Mouse (Mus musculus): Measurements from ENCODE around the gene Bcl2. TPM values are rescaled to one million over a fixed set of nuclear protein-coding genes. Genes with fewer than 3 reads are reported as not detected.
A peak's percentile ranks its signal among the peaks of the same experiment; 100 is the strongest.

Gene Bcl2
- polyA plus RNA-seq, 1 experiment from 2014 or later = 17.8 TPM

DNA sequence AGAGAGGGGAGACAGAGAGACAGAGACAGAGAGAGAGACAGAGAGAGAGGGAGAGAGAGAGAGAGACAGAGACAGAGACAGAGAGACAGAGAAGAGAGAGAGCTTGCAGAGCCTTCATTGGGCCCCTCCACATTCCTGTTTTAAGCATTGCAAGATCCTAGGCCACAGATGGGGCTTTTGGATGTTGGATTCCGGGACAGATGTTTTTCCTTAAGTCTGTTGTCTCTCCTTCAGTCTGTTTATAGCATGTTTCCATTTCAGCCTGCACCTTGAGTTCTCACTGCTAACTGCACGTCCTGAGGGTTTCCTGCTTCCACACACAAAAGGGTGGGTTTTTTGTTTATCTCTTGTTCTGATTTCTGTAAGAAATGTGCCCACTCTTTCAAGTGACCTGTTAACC lies 77.4 kb downstream of the Bcl2 start:
- peaks cover 11% of the 10 kb centered on the region for H3K4me1 ChIP-seq (ENCODE audit: control insufficient read depth, insufficient read depth, low read length)
- H3K27ac ChIP-seq (ENCODE audit: low read length) = peak overlapping the region; percentile 75
- no peaks in the 10 kb centered on the region for H3K9me3 ChIP-seq (replicated peaks; ENCODE audit: control insufficient read depth, low read length)
- no peak overlapping the region for H3K9ac ChIP-seq (ENCODE audit: low read length)
- H3K4me3 ChIP-seq (replicated peaks; ENCODE audit: low read length) = no peak overlapping the region
- no peaks in the 10 kb centered on the region for H3K27me3 ChIP-seq (ENCODE audit: control insufficient read depth, insufficient read depth, low read length)
- WGBS = 25% methylated on average over 2 of the region's 2 CpGs
- no peak overlapping the region for H3K4me2 ChIP-seq (ENCODE audit: low read depth, low read length)
- no peaks in the 10 kb centered on the region for H3K36me3 ChIP-seq (ENCODE audit: control insufficient read depth, insufficient read depth, low read length)
- ATAC-seq (ENCODE audit: insufficient read depth, low FRiP score) = peak; percentile 61; the same call in 1 of the 2 replicates

GRCm38 (mm10) chr1:106633207-106633606 lies 80.9 kb downstream of the Bcl2 start:
- Histone ChIP-seq H3K4me3 (replicated peaks; ENCODE audit: low read length) (no peak overlapping the region), H3K4me2 (ENCODE audit: low read depth, low read length) (no peak overlapping the region), H3K36me3 (ENCODE audit: control insufficient read depth, insufficient read depth, low read length) (no peaks in the 10 kb centered on the region), H3K9ac (ENCODE audit: low read length) (no peak overlapping the region), H3K27ac (ENCODE audit: low read length) (no peak overlapping the region), H3K9me3 (replicated peaks; ENCODE audit: control insufficient read depth, low read length) (no peaks in the 10 kb centered on the region), H3K27me3 (ENCODE audit: control insufficient read depth, insufficient read depth, low read length) (no peaks in the 10 kb centered on the region), H3K4me1 (ENCODE audit: control insufficient read depth, insufficient read depth, low read length) (peaks cover 33% of the 10 kb centered on the region)
- 43% methylated on average over 3 of the region's 3 CpGs for WGBS
- no peak for ATAC-seq (ENCODE audit: insufficient read depth, low FRiP score)

DNA sequence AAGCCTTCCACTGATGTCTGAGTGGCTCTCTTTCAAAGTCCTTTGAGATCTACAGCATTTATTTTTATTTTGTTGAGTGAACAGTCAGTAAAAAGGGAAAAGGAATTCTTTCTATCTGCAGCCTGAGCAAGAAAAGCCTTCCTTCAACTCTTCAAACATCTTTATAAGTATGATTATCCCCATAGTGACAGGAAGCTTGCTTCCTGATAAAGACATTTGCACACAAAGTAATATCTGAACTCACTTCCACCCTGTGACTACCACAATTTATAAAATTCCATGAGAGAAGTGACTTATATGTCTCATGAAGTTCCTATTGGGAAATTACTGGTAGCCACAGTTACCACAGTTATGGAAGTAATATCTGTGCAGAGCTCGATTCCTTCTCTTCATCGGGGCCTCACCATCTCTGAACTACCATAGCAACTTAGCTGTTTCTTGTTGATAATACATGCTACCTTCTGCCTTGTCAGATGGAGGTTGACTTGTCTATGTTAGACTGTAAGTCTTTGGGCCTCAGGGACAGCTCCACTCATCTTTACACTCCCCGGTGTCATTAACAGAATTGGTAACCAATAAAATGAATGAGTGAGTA lies 82.1 kb downstream of the Bcl2 start:
- ATAC-seq (ENCODE audit: insufficient read depth, low FRiP score) = no peak
- no peak overlapping the region for H3K4me2 ChIP-seq (ENCODE audit: low read depth, low read length)
- no peaks in the 10 kb centered on the region for H3K9me3 ChIP-seq (replicated peaks; ENCODE audit: control insufficient read depth, low read length)
- H3K4me1 ChIP-seq (ENCODE audit: control insufficient read depth, insufficient read depth, low read length) = peaks cover 28% of the 10 kb centered on the region
- H3K27me3 ChIP-seq (ENCODE audit: control insufficient read depth, insufficient read depth, low read length) = no peaks in the 10 kb centered on the region
- H3K36me3 ChIP-seq (ENCODE audit: control insufficient read depth, insufficient read depth, low read length) = no peaks in the 10 kb centered on the region
- WGBS = 91% methylated on average over 3 of the region's 3 CpGs
- no peak overlapping the region for H3K4me3 ChIP-seq (replicated peaks; ENCODE audit: low read length)
- H3K9ac ChIP-seq (ENCODE audit: low read length) = no peak overlapping the region
- no peak overlapping the region for H3K27ac ChIP-seq (ENCODE audit: low read length)

- Histone ChIP-seq H3K4me2 (ENCODE audit: low read depth, low read length) (peak overlapping the region; percentile 45; the same call in 1 of the 2 replicates), H3K4me3 (replicated peaks; ENCODE audit: low read length) (no peak overlapping the region), H3K4me1 (ENCODE audit: control insufficient read depth, insufficient read depth, low read length) (peaks cover 26% of the 10 kb centered on the region), H3K27ac (ENCODE audit: low read length) (peak overlapping the region; percentile 95; the same call in 1 of the 2 replicates), H3K36me3 (ENCODE audit: control insufficient read depth, insufficient read depth, low read length) (no peaks in the 10 kb centered on the region), H3K27me3 (ENCODE audit: control insufficient read depth, insufficient read depth, low read length) (no peaks in the 10 kb centered on the region), H3K9ac (ENCODE audit: low read length) (no peak overlapping the region), H3K9me3 (replicated peaks; ENCODE audit: control insufficient read depth, low read length) (no peaks in the 10 kb centered on the region)
- ATAC-seq (ENCODE audit: insufficient read depth, low FRiP score) = peak; percentile 16; the same call in 1 of the 2 replicates
- 42% methylated on average over 2 of the region's 2 CpGs for WGBS
Measured at GRCm38 (mm10) chr1:106630973-106631372, 83.1 kb downstream of the Bcl2 start.

GRCm38 (mm10) chr1:106629931-106630682 lies 84.0 kb downstream of the Bcl2 start:
- Histone ChIP-seq H3K4me2 (ENCODE audit: low read depth, low read length) (peak overlapping the region; percentile 45), H3K36me3 (ENCODE audit: control insufficient read depth, insufficient read depth, low read length) (no peaks in the 10 kb centered on the region), H3K4me1 (ENCODE audit: control insufficient read depth, insufficient read depth, low read length) (peaks cover 22% of the 10 kb centered on the region), H3K27me3 (ENCODE audit: control insufficient read depth, insufficient read depth, low read length) (no peaks in the 10 kb centered on the region), H3K9ac (ENCODE audit: low read length) (0 out of 2 replicates have a peak overlapping the region, but pooled peaks have one; percentile 35), H3K27ac (ENCODE audit: low read length) (peak overlapping the region; percentile 95), H3K9me3 (replicated peaks; ENCODE audit: control insufficient read depth, low read length) (no peaks in the 10 kb centered on the region), H3K4me3 (replicated peaks; ENCODE audit: low read length) (no peak overlapping the region)
- 20% methylated on average over 4 of the region's 4 CpGs for WGBS
- peak; percentile 82 for ATAC-seq (ENCODE audit: insufficient read depth, low FRiP score)

DNA sequence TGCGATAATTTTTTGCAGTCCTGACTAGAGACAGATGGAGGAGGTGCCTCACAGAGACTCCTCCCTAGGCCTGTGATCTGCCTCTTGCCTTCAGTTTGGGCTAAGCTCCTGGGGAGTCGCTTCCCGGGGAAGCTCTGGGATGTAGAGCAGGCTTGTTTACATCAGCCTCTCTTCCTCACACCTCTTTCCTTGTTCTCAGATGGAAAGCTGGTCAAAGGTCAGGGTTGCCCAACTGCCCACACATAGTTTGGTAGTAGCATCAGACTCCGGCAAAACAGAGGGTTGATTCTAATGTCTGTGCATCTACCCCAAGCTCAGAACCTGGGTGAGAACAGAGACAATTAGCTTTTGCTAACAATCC lies 84.6 kb downstream of the Bcl2 start:
- no peak overlapping the region for H3K9ac ChIP-seq (ENCODE audit: low read length)
- H3K36me3 ChIP-seq (ENCODE audit: control insufficient read depth, insufficient read depth, low read length) = no peaks in the 10 kb centered on the region
- H3K27me3 ChIP-seq (ENCODE audit: control insufficient read depth, insufficient read depth, low read length) = no peaks in the 10 kb centered on the region
- peaks cover 24% of the 10 kb centered on the region for H3K4me1 ChIP-seq (ENCODE audit: control insufficient read depth, insufficient read depth, low read length)
- no peaks in the 10 kb centered on the region for H3K9me3 ChIP-seq (replicated peaks; ENCODE audit: control insufficient read depth, low read length)
- peak overlapping the region; percentile 45 for H3K4me2 ChIP-seq (ENCODE audit: low read depth, low read length)
- peak; percentile 70; the same call in 1 of the 2 replicates for ATAC-seq (ENCODE audit: insufficient read depth, low FRiP score)
- 10% methylated on average over 4 of the region's 4 CpGs for WGBS
- peak overlapping the region; percentile 95 for H3K27ac ChIP-seq (ENCODE audit: low read length)
- no peak overlapping the region for H3K4me3 ChIP-seq (replicated peaks; ENCODE audit: low read length)

- WGBS = 22% methylated on average over 3 of the region's 3 CpGs
- H3K4me3 ChIP-seq (replicated peaks; ENCODE audit: low read length) = no peak overlapping the region
- H3K27ac ChIP-seq (ENCODE audit: low read length) = peak overlapping the region; percentile 95
- no peaks in the 10 kb centered on the region for H3K9me3 ChIP-seq (replicated peaks; ENCODE audit: control insufficient read depth, low read length)
- H3K4me1 ChIP-seq (ENCODE audit: control insufficient read depth, insufficient read depth, low read length) = peaks cover 25% of the 10 kb centered on the region
- no peaks in the 10 kb centered on the region for H3K27me3 ChIP-seq (ENCODE audit: control insufficient read depth, insufficient read depth, low read length)
- H3K36me3 ChIP-seq (ENCODE audit: control insufficient read depth, insufficient read depth, low read length) = no peaks in the 10 kb centered on the region
- 0 out of 2 replicates have a peak overlapping the region, but pooled peaks have one; percentile 20 for H3K9ac ChIP-seq (ENCODE audit: low read length)
- H3K4me2 ChIP-seq (ENCODE audit: low read depth, low read length) = peak overlapping the region; percentile 45
- ATAC-seq (ENCODE audit: insufficient read depth, low FRiP score) = peak; percentile 45
Measured at GRCm38 (mm10) chr1:106628718-106629469, 85.2 kb downstream of the Bcl2 start.

- Histone ChIP-seq H3K27ac (ENCODE audit: low read length) (no peak overlapping the region), H3K9me3 (replicated peaks; ENCODE audit: control insufficient read depth, low read length) (no peaks in the 10 kb centered on the region), H3K4me2 (ENCODE audit: low read depth, low read length) (no peak overlapping the region), H3K4me3 (replicated peaks; ENCODE audit: low read length) (no peak overlapping the region), H3K9ac (ENCODE audit: low read length) (no peak overlapping the region), H3K27me3 (ENCODE audit: control insufficient read depth, insufficient read depth, low read length) (no peaks in the 10 kb centered on the region), H3K36me3 (ENCODE audit: control insufficient read depth, insufficient read depth, low read length) (no peaks in the 10 kb centered on the region), H3K4me1 (ENCODE audit: control insufficient read depth, insufficient read depth, low read length) (peaks cover 25% of the 10 kb centered on the region)
- no peak for ATAC-seq (ENCODE audit: insufficient read depth, low FRiP score)
Measured at GRCm38 (mm10) chr1:106628279-106628678, 85.8 kb downstream of the Bcl2 start.

- H3K9me3 ChIP-seq (replicated peaks; ENCODE audit: control insufficient read depth, low read length) = no peaks in the 10 kb centered on the region
- H3K4me3 ChIP-seq (replicated peaks; ENCODE audit: low read length) = no peak overlapping the region
- H3K27me3 ChIP-seq (ENCODE audit: control insufficient read depth, insufficient read depth, low read length) = no peaks in the 10 kb centered on the region
- no peak overlapping the region for H3K27ac ChIP-seq (ENCODE audit: low read length)
- H3K4me2 ChIP-seq (ENCODE audit: low read depth, low read length) = no peak overlapping the region
- H3K4me1 ChIP-seq (ENCODE audit: control insufficient read depth, insufficient read depth, low read length) = peaks cover 25% of the 10 kb centered on the region
- no peaks in the 10 kb centered on the region for H3K36me3 ChIP-seq (ENCODE audit: control insufficient read depth, insufficient read depth, low read length)
- ATAC-seq (ENCODE audit: insufficient read depth, low FRiP score) = no peak
- H3K9ac ChIP-seq (ENCODE audit: low read length) = no peak overlapping the region
- WGBS = 74% methylated on average over 5 of the region's 5 CpGs
Measured at GRCm38 (mm10) chr1:106627241-106627640, 86.8 kb downstream of the Bcl2 start.
